Mouse (Mus musculus) forebrain, embryonic 12.5 days (tissue): Measurements from ENCODE around the gene Zfp61. TPM values are rescaled to one million over a fixed set of nuclear protein-coding genes. Genes with fewer than 3 reads are reported as not detected.

ENCODE experiments used
- microRNA-seq: library from miRNA; unstranded; fragments of <30 nt; microRNA quantifications from one replicate; pipeline ENCODE4, GENCODE M21; 2017
- polyA plus RNA-seq: library from polyadenylated mRNA; unstranded; fragments of >200 nt; fragmentation: Nextera tagmentation; extraction: Ambion mirVana; gene quantifications from 2 replicates; pipeline ENCODE4 v1.2.1, GENCODE M21; 2016

Gene Zfp61
- polyA plus RNA-seq, 1 experiment from 2014 or later, result 44.5 TPM

Small RNA genes within 50 kb of the gene (microRNA-seq; reads per million reads assigned to microRNA genes)
- not detected for gene Gm27592

Other genes with a start within 250 kb of the Zfp61 start
- gene Vmn1r183, start 248.0 kb downstream of the Zfp61 start, polyA plus RNA-seq, result not detected in 2 replicates
- 31.9 and 32.7 TPM in 2 replicates for gene Zfp180, start 219.3 kb downstream of the Zfp61 start, polyA plus RNA-seq
- 7.3 and 7.7 TPM in 2 replicates for gene Zfp112, start 188.9 kb downstream of the Zfp61 start, polyA plus RNA-seq
- 16.8 and 17.9 TPM in 2 replicates for gene Zfp235, start 167.1 kb downstream of the Zfp61 start, polyA plus RNA-seq
- 6.1 and 7.7 TPM in 2 replicates for gene Zfp114, start 126.2 kb downstream of the Zfp61 start, polyA plus RNA-seq
- gene Zfp111, start 89.8 kb downstream of the Zfp61 start, polyA plus RNA-seq, result 10.7 and 11.9 TPM in 2 replicates
- 5.3 TPM in 2 replicates for gene Zfp109, start 63.7 kb downstream of the Zfp61 start, polyA plus RNA-seq
- gene Zfp108, start 46.4 kb downstream of the Zfp61 start, polyA plus RNA-seq, result 3.2 and 3.6 TPM in 2 replicates
- 7.6 and 7.7 TPM in 2 replicates for gene Zfp93, start 30.8 kb downstream of the Zfp61 start, polyA plus RNA-seq
- gene Zfp94, start 15.4 kb upstream of the Zfp61 start, polyA plus RNA-seq, result 17.8 and 19.0 TPM in 2 replicates
- not detected in 2 replicates for gene Tescl, start 32.7 kb upstream of the Zfp61 start, polyA plus RNA-seq
- gene Lypd5, start 48.0 kb upstream of the Zfp61 start, polyA plus RNA-seq, result not detected in 2 replicates
- gene Kcnn4, start 69.0 kb upstream of the Zfp61 start, polyA plus RNA-seq, result 1.1 and 1.4 TPM in 2 replicates
- 25.6 and 29.1 TPM in 2 replicates for gene Smg9, start 98.4 kb upstream of the Zfp61 start, polyA plus RNA-seq
- not detected in 2 replicates for gene Irgc1, start 151.1 kb upstream of the Zfp61 start, polyA plus RNA-seq
- 1.0 and 1.2 TPM in 2 replicates for gene Plaur, start 161.3 kb upstream of the Zfp61 start, polyA plus RNA-seq
- gene Cadm4, start 180.8 kb upstream of the Zfp61 start, polyA plus RNA-seq, result 32.1 and 38.3 TPM in 2 replicates
- 170 and 182 TPM in 2 replicates for gene Zfp428, start 205.8 kb upstream of the Zfp61 start, polyA plus RNA-seq
- gene AC161166.1, start 211.2 kb upstream of the Zfp61 start, polyA plus RNA-seq, result 1.6 and 1.7 TPM in 2 replicates
- 24.7 and 25.2 TPM in 2 replicates for gene Irgq, start 229.5 kb upstream of the Zfp61 start, polyA plus RNA-seq
- gene Pinlyp, start 244.9 kb upstream of the Zfp61 start, polyA plus RNA-seq, result not detected in 2 replicates
- gene Xrcc1, start 245.1 kb upstream of the Zfp61 start, polyA plus RNA-seq, result 105 and 107 TPM in 2 replicates